Mouse (Mus musculus) E14TG2a.4 (cell line): ENCODE results near the gene Sod1.

Experiments
- CTCF ChIP-seq: conservative IDR thresholded peaks from 2 replicates; pipeline ENCODE4 v1.5.1; 2014; ENCODE audit warnings: low read length
- NANOG ChIP-seq: IDR thresholded peaks from 2 replicates; pipeline ENCODE4 v1.6.1; 2014; ENCODE audit warnings: borderline replicate concordance, low read length, mixed read lengths
- POU5F1 ChIP-seq: IDR thresholded peaks from 2 replicates; pipeline ENCODE4 v1.6.1; 2014; ENCODE audit warnings: low read length, borderline replicate concordance

DNA sequence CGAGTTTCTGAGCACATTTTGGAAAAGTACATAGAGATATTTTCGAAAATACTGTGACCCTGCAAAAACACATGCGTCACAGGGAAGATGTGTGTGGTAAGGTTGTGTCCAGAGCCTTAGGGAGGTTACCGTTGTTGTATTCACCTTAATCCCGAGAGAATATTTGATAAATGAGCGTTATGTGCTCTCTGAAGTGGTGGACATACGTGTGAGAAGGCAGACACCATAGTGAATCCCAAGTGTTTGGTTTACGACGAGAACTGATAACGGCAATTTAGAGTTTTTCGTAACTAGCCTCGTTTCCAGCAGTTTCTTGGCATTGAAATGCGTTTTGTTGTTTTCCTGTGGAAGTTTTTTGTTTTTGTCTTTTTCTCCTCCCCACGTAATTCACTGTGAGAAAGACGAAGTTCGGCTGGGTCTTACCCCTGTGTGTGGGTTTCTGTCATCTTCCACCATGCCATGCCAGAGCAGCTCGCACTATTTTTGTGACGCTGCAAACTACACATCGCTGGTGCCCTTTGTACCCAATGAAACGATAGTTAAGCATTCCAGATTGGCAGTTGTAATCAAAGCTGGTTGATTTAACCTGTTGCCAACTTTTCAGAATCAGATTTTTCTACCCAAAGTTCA is 1.0 kb downstream of the Sod1 start:
- TF ChIP-seq CTCF, result no peak
- TF ChIP-seq POU5F1, result no peak
- TF ChIP-seq NANOG, result no peak
